Mouse (Mus musculus): ENCODE data around the gene Suz12. TPM values are rescaled to one million over a fixed set of nuclear protein-coding genes. Genes with fewer than 3 reads are reported as not detected.
A peak's percentile ranks its signal among the peaks of the same experiment; 100 is the strongest.

Suz12 gene
- polyA plus RNA-seq, 1 experiment from 2014 or later, result 15.1 TPM

DNA sequence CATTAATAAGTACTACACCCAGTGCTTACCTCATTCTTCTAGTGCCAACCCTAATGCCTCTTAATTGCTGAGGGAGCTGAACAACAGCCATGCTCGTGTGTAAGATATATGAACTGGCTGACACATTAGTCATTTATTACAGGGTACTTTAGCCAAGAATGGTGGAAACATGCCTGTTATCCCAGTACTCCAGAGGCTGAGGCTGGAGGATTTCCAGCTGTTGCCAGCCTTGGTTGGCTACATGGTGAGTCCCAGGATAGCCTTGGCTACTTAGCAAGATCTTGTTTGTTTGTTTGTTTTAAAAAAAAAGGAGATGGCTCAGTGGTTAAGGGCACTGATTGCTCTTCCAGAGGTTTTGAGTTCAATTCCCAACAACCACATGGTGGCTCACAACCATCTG is 85.9 kb downstream of the Suz12 start:
- Histone ChIP-seq H3K36me3 (no peaks in the 10 kb centered on the region), H3K4me3 (no peak overlapping the region), H3K9me3 (replicated peaks) (no peaks in the 10 kb centered on the region), H3K27ac (no peak overlapping the region), H3K4me2 (no peak overlapping the region), H3K27me3 (no peaks in the 10 kb centered on the region), H3K9ac (no peak overlapping the region), H3K4me1 (replicated peaks) (peaks cover 20% of the 10 kb centered on the region)
- WGBS, result 35% methylated on average over 1 of the region's 1 CpGs
- no peak for ATAC-seq (replicated peaks; ENCODE audit: insufficient number of reproducible peaks, insufficient read depth, low FRiP score, low read depth)

DNA sequence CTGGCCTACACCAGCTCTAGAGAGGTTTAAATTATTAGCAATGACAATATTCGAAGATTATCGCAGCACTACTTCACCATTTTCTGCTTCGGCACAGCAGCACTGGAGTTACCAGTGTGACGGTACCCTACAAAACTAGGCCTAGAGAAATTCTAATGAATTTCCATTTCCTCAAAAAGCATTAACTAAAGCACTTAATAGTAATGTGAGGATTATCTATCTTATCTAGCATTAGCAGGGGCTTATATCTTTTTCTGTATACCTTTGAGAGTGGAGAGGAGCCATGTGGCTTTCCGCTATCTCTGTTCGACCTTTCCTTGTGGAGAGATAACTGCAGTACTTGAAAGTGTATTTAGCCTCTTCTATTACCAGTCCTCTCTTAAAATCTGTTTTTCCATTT is 86.8 kb downstream of the Suz12 start:
- peak overlapping the region; percentile 99 for H3K27ac ChIP-seq
- WGBS, result 42% methylated on average over 6 of the region's 6 CpGs
- peak overlapping the region; percentile 68 for H3K4me2 ChIP-seq

DNA sequence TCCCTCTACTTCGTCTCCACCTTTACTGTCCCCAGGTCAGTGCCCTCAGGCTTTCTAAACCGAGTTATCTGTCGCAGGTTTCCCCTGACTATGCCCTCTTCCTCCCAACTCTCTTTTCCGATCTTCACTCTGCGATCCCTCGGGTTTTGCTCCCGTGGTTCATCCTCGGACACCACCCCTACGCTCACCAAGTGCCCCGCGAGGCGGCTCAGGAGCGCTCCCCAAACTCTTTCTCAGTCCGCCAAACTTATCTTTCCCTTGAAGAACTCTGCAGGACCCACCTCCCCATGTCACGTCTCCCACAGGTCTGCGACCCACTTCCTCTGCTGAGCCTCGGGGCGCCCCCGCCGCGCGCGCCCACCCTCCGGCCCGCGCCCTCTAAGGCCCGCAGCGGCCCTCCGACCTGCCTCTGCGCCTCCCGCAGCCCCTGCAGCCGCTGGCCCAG is 87.5 kb downstream of the Suz12 start:
- peak overlapping the region; percentile 99 for H3K9ac ChIP-seq
- H3K4me3 ChIP-seq, result peak overlapping the region; percentile 100
- peak overlapping the region; percentile 99 for H3K27ac ChIP-seq
- WGBS, result under 1% methylated on average over 32 of the region's 32 CpGs
- H3K36me3 ChIP-seq, result no peaks in the 10 kb centered on the region
- peaks cover 20% of the 10 kb centered on the region for H3K4me1 ChIP-seq (replicated peaks)
- no peaks in the 10 kb centered on the region for H3K27me3 ChIP-seq
- H3K4me2 ChIP-seq, result peak overlapping the region; percentile 68
- H3K9me3 ChIP-seq (replicated peaks), result no peaks in the 10 kb centered on the region
- ATAC-seq (replicated peaks; ENCODE audit: insufficient number of reproducible peaks, insufficient read depth, low FRiP score, low read depth), result peak; percentile 40

More for the DNA sequence above, 86.8 kb downstream of the Suz12 start:
- ATAC-seq (replicated peaks; ENCODE audit: insufficient number of reproducible peaks, insufficient read depth, low FRiP score, low read depth), result no peak
- Histone ChIP-seq H3K9ac (peak overlapping the region; percentile 99), H3K4me1 (replicated peaks) (peaks cover 20% of the 10 kb centered on the region), H3K27me3 (no peaks in the 10 kb centered on the region), H3K36me3 (no peaks in the 10 kb centered on the region), H3K4me3 (peak overlapping the region; percentile 100), H3K9me3 (replicated peaks) (no peaks in the 10 kb centered on the region)

DNA sequence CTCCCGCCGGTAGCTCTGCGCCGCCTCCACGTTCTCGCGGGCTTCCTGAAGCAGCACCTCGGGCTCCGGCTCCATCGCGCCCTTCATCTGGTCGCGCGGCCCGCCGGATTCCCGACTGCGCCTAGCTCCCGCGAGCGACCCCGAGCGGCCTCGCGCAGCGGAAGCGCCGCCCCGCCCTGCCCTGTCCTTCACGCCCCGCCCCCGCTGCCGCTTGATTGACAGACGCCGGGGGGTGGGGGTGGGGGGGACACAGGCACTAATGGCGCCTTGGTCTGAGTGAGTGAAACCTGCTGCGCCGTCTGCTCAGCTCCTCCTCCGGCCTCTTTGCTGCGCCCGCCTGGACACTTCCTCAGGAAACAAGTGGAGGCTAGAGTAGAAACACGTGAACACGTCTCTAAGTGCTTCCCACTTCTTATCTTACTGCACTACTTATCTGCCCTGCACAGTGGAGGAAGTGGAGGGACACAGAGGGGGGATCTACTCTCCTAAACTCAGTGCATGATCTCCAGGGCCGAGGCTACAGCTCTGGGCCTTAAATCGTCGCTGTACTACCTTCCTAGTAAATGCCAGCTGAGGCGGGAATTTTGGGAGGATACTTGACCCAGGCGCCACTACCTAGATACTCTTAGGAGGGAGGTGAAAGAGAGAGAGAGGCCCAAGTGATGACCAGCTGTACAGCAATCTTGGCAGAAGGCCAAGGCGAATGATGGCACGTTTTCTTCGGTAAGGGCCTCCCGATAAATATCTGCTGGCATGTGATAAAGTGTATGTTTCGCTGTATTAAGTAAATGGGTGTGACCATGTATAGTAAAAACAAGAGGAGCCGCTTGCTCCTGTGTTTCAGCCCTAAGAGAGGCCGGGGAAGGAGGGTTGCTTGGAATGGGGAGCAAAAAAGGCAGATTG is 88.2 kb downstream of the Suz12 start, which contains the start of gene Crlf3:
Gene Crlf3, minus strand, starts transcription at position 166 of the 903 bp plus-strand sequence.
- ATAC-seq (replicated peaks; ENCODE audit: insufficient number of reproducible peaks, insufficient read depth, low FRiP score, low read depth), result peak; percentile 96
- Histone ChIP-seq H3K4me3 (peak within 1 kb of the TSS; percentile 100), H3K9me3 (replicated peaks) (no peaks in the 10 kb centered on the region), H3K36me3 (no peaks in the 10 kb centered on the region), H3K9ac (peak within 1 kb of the TSS; percentile 99), H3K27me3 (no peaks in the 10 kb centered on the region), H3K27ac (peak within 1 kb of the TSS; percentile 99), H3K4me1 (replicated peaks) (peaks cover 20% of the 10 kb centered on the region), H3K4me2 (peak within 1 kb of the TSS; percentile 68)
- 2% methylated on average over 54 of the region's 55 CpGs for WGBS

DNA sequence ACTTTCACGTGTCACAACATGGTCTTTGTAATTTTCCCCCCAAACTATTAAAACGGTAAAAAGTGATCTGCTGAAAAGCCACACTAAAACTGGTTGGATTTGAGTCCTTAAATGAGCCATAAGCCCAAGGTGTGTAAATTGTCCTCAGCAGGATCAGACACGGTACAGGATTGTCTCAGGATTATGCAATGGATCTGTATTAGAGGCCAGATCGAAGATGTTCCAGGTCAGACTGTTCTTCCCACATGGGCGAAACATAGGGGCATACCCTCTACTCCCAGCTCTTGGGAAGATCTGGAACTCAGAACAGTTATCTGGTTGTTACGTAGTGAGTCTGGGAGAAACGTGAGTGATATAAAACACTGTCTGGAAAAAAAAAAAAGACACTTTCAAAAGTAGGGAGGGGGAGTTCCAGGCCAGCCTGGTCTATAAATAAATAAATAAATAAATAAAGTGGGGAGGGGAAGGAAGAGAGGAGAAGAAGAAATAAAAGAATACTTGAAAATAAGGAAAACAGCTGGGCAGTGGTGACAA is 88.9 kb downstream of the Suz12 start:
- H3K9me3 ChIP-seq (replicated peaks), result no peaks in the 10 kb centered on the region
- H3K4me3 ChIP-seq, result peak overlapping the region; percentile 100; the same call in 1 of the 2 replicates
- H3K9ac ChIP-seq, result no peak overlapping the region
- WGBS, result 64% methylated on average over 7 of the region's 7 CpGs
- no peaks in the 10 kb centered on the region for H3K27me3 ChIP-seq
- ATAC-seq (replicated peaks; ENCODE audit: insufficient number of reproducible peaks, insufficient read depth, low FRiP score, low read depth), result no peak
- no peaks in the 10 kb centered on the region for H3K36me3 ChIP-seq
- peak overlapping the region; percentile 68; the same call in 1 of the 2 replicates for H3K4me2 ChIP-seq
- H3K27ac ChIP-seq, result peak overlapping the region; percentile 99
- H3K4me1 ChIP-seq (replicated peaks), result peaks cover 20% of the 10 kb centered on the region

Other genes starting within 250 kb of the Suz12 start
- gene Utp6, start 30.7 kb upstream of the Suz12 start, polyA plus RNA-seq (2015; fragmentation: Nextera tagmentation; extraction: Ambion mirVana), result 28.0 and 33.4 TPM in 2 replicates
- gene Crlf3, start 87.9 kb downstream of the Suz12 start, polyA plus RNA-seq (2015; fragmentation: Nextera tagmentation; extraction: Ambion mirVana), result 29.2 and 37.4 TPM in 2 replicates
- 4.4 and 4.7 TPM in 2 replicates for gene Atad5, start 96.3 kb downstream of the Suz12 start, polyA plus RNA-seq (2015; fragmentation: Nextera tagmentation; extraction: Ambion mirVana)
- 27.6 and 29.2 TPM in 2 replicates for gene Tefm, start 149.1 kb downstream of the Suz12 start, polyA plus RNA-seq (2015; fragmentation: Nextera tagmentation; extraction: Ambion mirVana)
- gene Adap2, start 161.0 kb downstream of the Suz12 start, polyA plus RNA-seq (2015; fragmentation: Nextera tagmentation; extraction: Ambion mirVana), result 1.5 and 1.9 TPM in 2 replicates
- 11.5 and 13.0 TPM in 2 replicates for gene Rnf135, start 190.7 kb downstream of the Suz12 start, polyA plus RNA-seq (2015; fragmentation: Nextera tagmentation; extraction: Ambion mirVana)
- 56.5 and 60.3 TPM in 2 replicates for gene Rhot1, start 215.9 kb downstream of the Suz12 start, polyA plus RNA-seq (2015; fragmentation: Nextera tagmentation; extraction: Ambion mirVana)

All from heart, embryonic 15.5 days (tissue).